Mouse (Mus musculus): ENCODE measurements around the gene 3110082J24Rik. TPM values are rescaled to one million over a fixed set of nuclear protein-coding genes. Genes with fewer than 3 reads are reported as not detected.

3110082J24Rik gene
- polyA plus RNA-seq, 1 experiment: not detected

- WGBS: 3% methylated on average over 18 of the region's 18 CpGs
- H3K4me1 ChIP-seq (ENCODE audit: control insufficient read depth, insufficient read depth, low read length): peaks cover 2% of the 10 kb centered on the region; the same call in 1 of the 2 replicates
- TF ChIP-seq CTCF (IDR thresholded peaks at IDR 0.05; ENCODE audit: insufficient read depth, low read length): no peak
- no peak for TF ChIP-seq POLR2A (IDR thresholded peaks at IDR 0.05; ENCODE audit: borderline replicate concordance, extremely low read depth, low read depth, low read length)
- no peak for DNase-seq
- no peak overlapping the region for H3K4me3 ChIP-seq (replicated peaks; ENCODE audit: extremely low read depth, low read depth, low read length)
Observed at GRCm38 (mm10) chr5:30111126-30111525, 5.2 kb upstream of the 3110082J24Rik start.

GRCm38 (mm10) chr5:30110371-30111060, 4.6 kb upstream of the 3110082J24Rik start:
- Histone ChIP-seq H3K4me3 (replicated peaks; ENCODE audit: extremely low read depth, low read depth, low read length) (no peak overlapping the region), H3K4me1 (ENCODE audit: control insufficient read depth, insufficient read depth, low read length) (peaks cover 2% of the 10 kb centered on the region; the same call in 1 of the 2 replicates)
- DNase-seq: no peak
- 31% methylated on average over 22 of the region's 22 CpGs for WGBS
- TF ChIP-seq POLR2A (IDR thresholded peaks at IDR 0.05; ENCODE audit: borderline replicate concordance, extremely low read depth, low read depth, low read length) (no peak), CTCF (IDR thresholded peaks at IDR 0.05; ENCODE audit: insufficient read depth, low read length) (no peak)

GRCm38 (mm10) chr5:30109899-30110298, 4.0 kb upstream of the 3110082J24Rik start:
- H3K4me1 ChIP-seq (ENCODE audit: control insufficient read depth, insufficient read depth, low read length): peaks cover 2% of the 10 kb centered on the region
- no peak overlapping the region for H3K4me3 ChIP-seq (replicated peaks; ENCODE audit: extremely low read depth, low read depth, low read length)
- WGBS: 78% methylated on average over 2 of the region's 2 CpGs
- TF ChIP-seq POLR2A (IDR thresholded peaks at IDR 0.05; ENCODE audit: borderline replicate concordance, extremely low read depth, low read depth, low read length): no peak
- no peak for TF ChIP-seq CTCF (IDR thresholded peaks at IDR 0.05; ENCODE audit: insufficient read depth, low read length)
- no peak for DNase-seq

- DNase-seq: no peak
- H3K4me3 ChIP-seq (replicated peaks; ENCODE audit: extremely low read depth, low read depth, low read length): no peak overlapping the region
- TF ChIP-seq POLR2A (IDR thresholded peaks at IDR 0.05; ENCODE audit: borderline replicate concordance, extremely low read depth, low read depth, low read length) (no peak), CTCF (IDR thresholded peaks at IDR 0.05; ENCODE audit: insufficient read depth, low read length) (no peak)
- WGBS: 83% methylated on average over 6 of the region's 6 CpGs
- no peaks in the 10 kb centered on the region; the same call in 1 of the 2 replicates for H3K4me1 ChIP-seq (ENCODE audit: control insufficient read depth, insufficient read depth, low read length)
Observed at GRCm38 (mm10) chr5:30108233-30108632, 2.3 kb upstream of the 3110082J24Rik start.

- no peak for TF ChIP-seq CTCF (IDR thresholded peaks at IDR 0.05; ENCODE audit: insufficient read depth, low read length)
- TF ChIP-seq POLR2A (IDR thresholded peaks at IDR 0.05; ENCODE audit: borderline replicate concordance, extremely low read depth, low read depth, low read length): no peak
- H3K4me1 ChIP-seq (ENCODE audit: control insufficient read depth, insufficient read depth, low read length): no peaks in the 10 kb centered on the region; the same call in 1 of the 2 replicates
- WGBS: 21% methylated on average over 5 of the region's 5 CpGs
- H3K4me3 ChIP-seq (replicated peaks; ENCODE audit: extremely low read depth, low read depth, low read length): no peak overlapping the region
- DNase-seq: no peak
Observed at GRCm38 (mm10) chr5:30107611-30108041, 1.7 kb upstream of the 3110082J24Rik start.

GRCm38 (mm10) chr5:30107186-30107585, 1.3 kb upstream of the 3110082J24Rik start:
- H3K4me1 ChIP-seq (ENCODE audit: control insufficient read depth, insufficient read depth, low read length): no peaks in the 10 kb centered on the region; the same call in 1 of the 2 replicates
- TF ChIP-seq CTCF (IDR thresholded peaks at IDR 0.05; ENCODE audit: insufficient read depth, low read length) (no peak), POLR2A (IDR thresholded peaks at IDR 0.05; ENCODE audit: borderline replicate concordance, extremely low read depth, low read depth, low read length) (no peak)
- H3K4me3 ChIP-seq (replicated peaks; ENCODE audit: extremely low read depth, low read depth, low read length): no peak overlapping the region
- no peak for DNase-seq
- WGBS: 25% methylated on average over 7 of the region's 7 CpGs

- no peaks in the 10 kb centered on the region; the same call in 1 of the 2 replicates for H3K4me1 ChIP-seq (ENCODE audit: control insufficient read depth, insufficient read depth, low read length)
- DNase-seq: no peak
- no peak overlapping the region for H3K4me3 ChIP-seq (replicated peaks; ENCODE audit: extremely low read depth, low read depth, low read length)
- 39% methylated on average over 2 of the region's 2 CpGs for WGBS
- TF ChIP-seq POLR2A (IDR thresholded peaks at IDR 0.05; ENCODE audit: borderline replicate concordance, extremely low read depth, low read depth, low read length): no peak
- no peak for TF ChIP-seq CTCF (IDR thresholded peaks at IDR 0.05; ENCODE audit: insufficient read depth, low read length)
Observed at GRCm38 (mm10) chr5:30106756-30107155, 870 bp upstream of the 3110082J24Rik start.

GRCm38 (mm10) chr5:30104841-30105667, 832 bp downstream of the 3110082J24Rik start, which contains the start of gene Garem2:
TSS of gene Garem2 (plus strand) at chr5:30105161.
- no peak for TF ChIP-seq CTCF (IDR thresholded peaks at IDR 0.05; ENCODE audit: insufficient read depth, low read length)
- 2% methylated on average over 65 of the region's 65 CpGs for WGBS
- DNase-seq: peak; percentile 11
- H3K4me3 ChIP-seq (replicated peaks; ENCODE audit: extremely low read depth, low read depth, low read length): no peak within 1 kb of the TSS
- no peaks in the 10 kb centered on the region; the same call in 1 of the 2 replicates for H3K4me1 ChIP-seq (ENCODE audit: control insufficient read depth, insufficient read depth, low read length)

- 8% methylated on average over 12 of the region's 12 CpGs for WGBS
- no peak for DNase-seq
- Histone ChIP-seq H3K4me3 (replicated peaks; ENCODE audit: extremely low read depth, low read depth, low read length) (no peak overlapping the region), H3K4me1 (ENCODE audit: control insufficient read depth, insufficient read depth, low read length) (no peaks in the 10 kb centered on the region; the same call in 1 of the 2 replicates)
- peak; percentile 41 for TF ChIP-seq CTCF (IDR thresholded peaks at IDR 0.05; ENCODE audit: insufficient read depth, low read length)
- no peak for TF ChIP-seq POLR2A (IDR thresholded peaks at IDR 0.05; ENCODE audit: borderline replicate concordance, extremely low read depth, low read depth, low read length)
Observed at GRCm38 (mm10) chr5:30104339-30104738, 1.5 kb downstream of the 3110082J24Rik start.
